9 mouse cellular contexts compared by ENCODE assay signal in the genomic region with DNA sequence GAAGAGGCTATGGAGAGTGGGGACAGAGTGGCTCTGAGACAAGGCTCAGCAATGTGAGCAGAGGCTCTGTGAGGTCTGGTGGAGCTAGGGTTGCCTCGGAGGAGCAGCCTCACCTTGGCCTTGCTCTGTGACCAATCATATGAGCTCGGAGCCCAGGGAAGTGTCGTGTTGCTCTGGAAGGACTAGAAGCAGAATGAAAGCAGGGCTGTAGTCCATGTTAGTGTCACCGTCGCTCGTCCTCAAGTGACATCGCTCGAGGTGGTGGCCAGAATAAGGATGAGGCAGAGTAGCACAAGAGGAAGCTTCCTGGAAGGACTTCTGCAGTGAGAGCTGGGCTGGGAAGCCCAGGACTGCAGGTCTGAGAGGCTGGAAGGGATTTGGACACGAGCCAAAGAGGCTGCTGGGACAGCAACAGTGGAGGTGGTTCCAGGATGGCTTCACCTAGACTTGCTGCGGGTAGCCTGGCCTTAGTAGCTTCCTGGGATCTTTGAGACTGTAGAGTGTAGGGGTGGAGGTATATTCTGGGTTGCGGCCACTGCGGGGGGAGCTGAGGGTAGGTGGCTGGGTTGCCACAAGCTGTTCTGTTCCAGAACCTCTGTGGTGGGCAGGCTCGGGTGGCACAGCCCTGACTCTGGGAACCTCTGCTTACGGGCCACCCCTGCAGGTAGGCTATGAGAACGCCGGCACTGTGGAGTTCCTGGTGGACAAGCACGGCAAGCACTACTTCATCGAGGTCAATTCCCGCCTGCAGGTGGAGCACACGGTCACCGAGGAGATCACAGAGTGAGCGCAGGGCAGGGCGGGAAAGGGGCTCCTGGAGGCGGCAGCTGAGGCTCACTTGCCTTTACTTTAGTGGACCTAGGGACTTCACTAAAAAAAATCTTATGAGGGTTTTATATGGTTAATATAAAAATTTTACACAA. TPM values are rescaled to one million over a fixed set of nuclear protein-coding genes. Genes with fewer than 3 reads are reported as not detected.
DNase-seq lines count a peak whose midpoint lies in the region; ATAC-seq and TF ChIP-seq lines count a peak whose summit lies in the region.
"Had no signal": no experiment of that assay in that cellular context is flagged by ENCODE, and none has a peak within 500 bp of the region (broad histone marks: within the 10 kb centered on the region; RNA-seq: fewer than 3 reads in every experiment).

No protein-coding gene starts in this region.

- 0 out of 2 replicates have a peak, but pooled peaks cover 3% of the 10 kb centered on the region for H3K4me1 ChIP-seq in cerebellum, adult 2 months (ENCODE audit: control insufficient read depth, insufficient read depth, low read length)
- no peaks in the 10 kb centered on the region for H3K4me1 ChIP-seq in ES-Bruce4 (ENCODE audit: control insufficient read depth, insufficient read depth, low read length)
- H3K4me1 ChIP-seq in embryonic facial prominence, embryonic 15.5 days, result peaks cover 13% of the 10 kb centered on the region
- peaks cover 25% of the 10 kb centered on the region for H3K4me1 ChIP-seq in kidney, embryonic 15.5 days
- no peaks in the 10 kb centered on the region for H3K4me1 ChIP-seq in lung, postnatal 0 days (ENCODE audit: insufficient read depth, low read depth, low read length)

- H3K9ac ChIP-seq in ES-Bruce4 (ENCODE audit: low read depth, poor library complexity, severe bottlenecking), result no peak overlapping the region
- H3K9ac ChIP-seq in embryonic facial prominence, embryonic 15.5 days, result no peak overlapping the region
- no peak overlapping the region for H3K9ac ChIP-seq in kidney, embryonic 15.5 days
- H3K9ac ChIP-seq in lung, postnatal 0 days (replicated peaks; ENCODE audit: low read depth), result no peak overlapping the region

- DNase-seq in cerebellum, adult 2 months, result peak; percentile 53 to 62
- DNase-seq in lung, postnatal 0 days (ENCODE audit: low spot score), result peak; percentile 83
- DNase-seq in right cerebral cortex, postnatal 14 days, result no peak
- no peak for DNase-seq in adrenal gland, adult 18-20 months (ENCODE audit: low spot score in 2 of 2)

- ATAC-seq in cerebellum, adult (ENCODE audit: insufficient number of reproducible peaks, low FRiP score, low TSS enrichment), result no peak
- ATAC-seq in embryonic facial prominence, embryonic 15.5 days (ENCODE audit: insufficient number of reproducible peaks, low FRiP score, low TSS enrichment, low read depth), result peak; percentile 45
- peak; percentile 83 for ATAC-seq in kidney, embryonic 15.5 days (replicated peaks; ENCODE audit: low FRiP score)
- ATAC-seq in lung, postnatal 0 days, result peak; percentile 91

- peak; percentile 61 for TF ChIP-seq CTCF in cerebellum, adult 2 months (IDR thresholded peaks at IDR 0.05; ENCODE audit: borderline replicate concordance, insufficient read depth, low read depth, low read length)
- TF ChIP-seq CTCF in ES-Bruce4 (IDR thresholded peaks at IDR 0.05; ENCODE audit: low read depth, low read length), result peak; percentile 56
- peak; percentile 81 for TF ChIP-seq CTCF in lung, postnatal 0 days (IDR thresholded peaks at IDR 0.05)

- no peaks in the 10 kb centered on the region for H3K27me3 ChIP-seq in cerebellum, adult 2 months (ENCODE audit: control insufficient read depth, insufficient read depth, low read length)
- no peaks in the 10 kb centered on the region for H3K27me3 ChIP-seq in ES-Bruce4 (ENCODE audit: control insufficient read depth, insufficient read depth, low read length, poor library complexity, severe bottlenecking)
- H3K27me3 ChIP-seq in embryonic facial prominence, embryonic 15.5 days, result no peaks in the 10 kb centered on the region
- H3K27me3 ChIP-seq in kidney, embryonic 15.5 days, result no peaks in the 10 kb centered on the region
- H3K27me3 ChIP-seq in lung, postnatal 0 days (replicated peaks; ENCODE audit: insufficient read depth, low read length), result no peaks in the 10 kb centered on the region

- 0 out of 2 replicates have a peak overlapping the region, but pooled peaks have one; percentile 0 for H3K4me2 ChIP-seq in embryonic facial prominence, embryonic 15.5 days (replicated peaks)
- peak overlapping the region; percentile 9; the same call in 1 of the 2 replicates for H3K4me2 ChIP-seq in kidney, embryonic 15.5 days
- H3K4me2 ChIP-seq in lung, postnatal 0 days (replicated peaks; ENCODE audit: low read depth, low read length), result no peak overlapping the region

- no peak for TF ChIP-seq EP300 in ES-Bruce4 (IDR thresholded peaks at IDR 0.05; ENCODE audit: insufficient read depth, low read depth, low read length)
- TF ChIP-seq EP300 in lung, postnatal 0 days (IDR thresholded peaks at IDR 0.05), result no peak

- WGBS in cerebellum, adult 2 months, result 38% methylated on average over 24 of the region's 24 CpGs
- 44% methylated on average over 24 of the region's 24 CpGs for WGBS in embryonic facial prominence, embryonic 15.5 days
- 37% methylated on average over 24 of the region's 24 CpGs for WGBS in kidney, embryonic 15.5 days
- 32% methylated on average over 24 of the region's 24 CpGs for WGBS in lung, postnatal 0 days

- TF ChIP-seq POLR2A in cerebellum, adult 2 months (IDR thresholded peaks at IDR 0.05; ENCODE audit: borderline replicate concordance, insufficient read depth, low read length), result no peak
- no peak for TF ChIP-seq POLR2A in ES-Bruce4 (IDR thresholded peaks at IDR 0.05; ENCODE audit: insufficient read depth, low read length)

- no peaks in the 10 kb centered on the region for H3K36me3 ChIP-seq in ES-Bruce4 (ENCODE audit: control insufficient read depth, insufficient read depth, low read length, poor library complexity, severe bottlenecking)
- no peaks in the 10 kb centered on the region for H3K36me3 ChIP-seq in embryonic facial prominence, embryonic 15.5 days
- H3K36me3 ChIP-seq in kidney, embryonic 15.5 days, result no peaks in the 10 kb centered on the region
- no peaks in the 10 kb centered on the region for H3K36me3 ChIP-seq in lung, postnatal 0 days (ENCODE audit: insufficient read depth, low read length)

- H3K27ac ChIP-seq in cerebellum, adult 2 months (ENCODE audit: insufficient read depth, low read length), result no peak overlapping the region
- H3K27ac ChIP-seq in ES-Bruce4 (ENCODE audit: insufficient read depth, low read length), result no peak overlapping the region
- H3K27ac ChIP-seq in embryonic facial prominence, embryonic 15.5 days (replicated peaks), result no peak overlapping the region
- no peak overlapping the region for H3K27ac ChIP-seq in kidney, embryonic 15.5 days
- no peak overlapping the region for H3K27ac ChIP-seq in lung, postnatal 0 days (ENCODE audit: low read length)
- H3K27ac ChIP-seq: macrophage had no signal

- no peaks in the 10 kb centered on the region for H3K9me3 ChIP-seq in ES-Bruce4 (replicated peaks; ENCODE audit: control insufficient read depth, insufficient read depth, low read length, poor library complexity, severe bottlenecking)
- H3K9me3 ChIP-seq in embryonic facial prominence, embryonic 15.5 days (replicated peaks), result no peaks in the 10 kb centered on the region
- H3K9me3 ChIP-seq in kidney, embryonic 15.5 days (replicated peaks), result no peaks in the 10 kb centered on the region
- no peaks in the 10 kb centered on the region for H3K9me3 ChIP-seq in lung, postnatal 0 days (ENCODE audit: low read length)

- H3K4me3 ChIP-seq in cerebellum, adult 2 months (replicated peaks; ENCODE audit: insufficient read depth, low read depth, low read length), result no peak overlapping the region
- H3K4me3 ChIP-seq in ES-Bruce4 (ENCODE audit: low read depth, low read length), result no peak overlapping the region
- H3K4me3 ChIP-seq in embryonic facial prominence, embryonic 15.5 days (replicated peaks), result no peak overlapping the region
- H3K4me3 ChIP-seq in kidney, embryonic 15.5 days (replicated peaks), result no peak overlapping the region
- H3K4me3 ChIP-seq in lung, postnatal 0 days (ENCODE audit: low read depth, low read length), result no peak overlapping the region

RNA-seq across cellular contexts. Expression of a gene that starts 11.4 kb away (rescaled TPM):
- polyA plus RNA-seq in cerebellum, adult 2 months (2012; rRNA removed), result 25.7 and 29.5 TPM in 2 replicates
- 13.5 and 15.3 TPM in 2 replicates for polyA plus RNA-seq in ES-Bruce4 (2011; ENCODE audit: insufficient read depth, insufficient read length, low read depth, missing spikeins)
- 7.6 and 8.4 TPM in 2 replicates for polyA plus RNA-seq in embryonic facial prominence, embryonic 15.5 days (2015; fragmentation: Nextera tagmentation; extraction: Ambion mirVana)
- polyA plus RNA-seq in kidney, embryonic 15.5 days (2015; fragmentation: Nextera tagmentation; extraction: Ambion mirVana), result 6.6 and 7.7 TPM in 2 replicates
- 3.2 and 3.4 TPM in 2 replicates for polyA plus RNA-seq in lung, postnatal 0 days (2015; fragmentation: Nextera tagmentation; extraction: Ambion mirVana)
- 1 to 10 TPM; 4.4 to 7.7 TPM for total RNA-seq in adrenal gland, adult 18-20 months (2021)

RNA-seq across cellular contexts. Expression of a gene that starts 21.4 kb away (rescaled TPM):
- 58.7 and 60.9 TPM in 2 replicates for polyA plus RNA-seq in cerebellum, adult 2 months (2012; rRNA removed)
- polyA plus RNA-seq in ES-Bruce4 (2011; ENCODE audit: insufficient read depth, insufficient read length, low read depth, missing spikeins), result 32.7 and 34.4 TPM in 2 replicates
- 65.6 and 65.9 TPM in 2 replicates for polyA plus RNA-seq in embryonic facial prominence, embryonic 15.5 days (2015; fragmentation: Nextera tagmentation; extraction: Ambion mirVana)
- 79.8 and 80.5 TPM in 2 replicates for polyA plus RNA-seq in kidney, embryonic 15.5 days (2015; fragmentation: Nextera tagmentation; extraction: Ambion mirVana)
- polyA plus RNA-seq in lung, postnatal 0 days (2015; fragmentation: Nextera tagmentation; extraction: Ambion mirVana), result 52.5 and 54.9 TPM in 2 replicates
- total RNA-seq in adrenal gland, adult 18-20 months (2021), result 10 to 100 TPM; 34.1 to 38.1 TPM

Comparison
In these comparisons a context has a peak if more than half of its experiments do, and no peak if none do; other contexts are left out.
1. DNase-seq: peak in cerebellum, adult 2 months (2 of 2) and lung, postnatal 0 days (single experiment); none in right cerebral cortex, postnatal 14 days (single experiment) and adrenal gland, adult 18-20 months (0 of 2).
2. Peak in every context shown above with its lines, with median percentiles within 50 percentile points of each other: CTCF ChIP-seq.